Mouse (Mus musculus) brain, embryonic 14.5 days (tissue): ENCODE measurements at regions not wholly inside any gene's neighbourhood (a gene's known extent, or its start where the extent isn't known, plus 50 kb on each side); places are given as distances from the start of the nearest gene placed in this dataset.

Source experiments
- DNase-seq: peaks from one replicate; pipeline ENCODE4 v3.0.0-alpha.2; 2011; ENCODE audit warnings: low read depth
- CTCF ChIP-seq: fragments of 200-500 bp; IDR thresholded peaks from 2 replicates; pipeline ENCODE4 v1.5.1; 2012; ENCODE audit warnings: inconsistent platforms, mild to moderate bottlenecking, moderate library complexity, borderline replicate concordance; ENCODE audit not compliant: insufficient read depth, insufficient read length; ENCODE audit errors: extremely low read depth
- POLR2A ChIP-seq: fragments of 200-500 bp; IDR thresholded peaks from 2 replicates; pipeline ENCODE4 v1.6.1; 2012; ENCODE audit warnings: mild to moderate bottlenecking, inconsistent platforms, borderline replicate concordance; ENCODE audit not compliant: poor library complexity, insufficient read depth, insufficient read length, severe bottlenecking; ENCODE audit errors: extremely low read depth

DNA sequence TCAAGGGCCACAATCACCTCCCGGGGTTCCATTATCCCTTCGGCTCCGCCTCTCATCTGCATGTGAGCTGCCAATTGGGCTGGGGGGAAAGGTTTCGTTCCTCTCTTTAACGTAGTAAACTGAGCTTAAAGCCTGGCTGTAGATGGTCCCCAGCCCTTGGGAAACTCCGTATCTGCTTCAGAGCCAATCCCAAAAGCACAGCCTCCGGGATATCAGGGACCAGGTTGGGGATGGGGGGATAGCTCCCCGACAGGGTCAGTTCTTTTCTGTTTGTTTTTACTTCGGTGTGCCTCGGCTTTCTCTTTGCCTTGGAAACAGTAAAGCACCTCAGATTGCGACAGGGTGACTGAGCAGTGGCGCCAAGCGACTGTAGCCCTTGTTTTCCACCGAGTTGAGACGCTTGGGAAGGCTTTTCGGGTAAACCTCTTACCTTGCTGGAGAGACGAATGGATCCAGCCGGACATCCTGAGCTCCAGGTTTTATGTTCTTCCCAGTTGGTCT lies 64.5 kb downstream of the Tfap2c start:
- no peak for TF ChIP-seq POLR2A
- no peak for TF ChIP-seq CTCF
- peak; percentile 35 for DNase-seq

DNA sequence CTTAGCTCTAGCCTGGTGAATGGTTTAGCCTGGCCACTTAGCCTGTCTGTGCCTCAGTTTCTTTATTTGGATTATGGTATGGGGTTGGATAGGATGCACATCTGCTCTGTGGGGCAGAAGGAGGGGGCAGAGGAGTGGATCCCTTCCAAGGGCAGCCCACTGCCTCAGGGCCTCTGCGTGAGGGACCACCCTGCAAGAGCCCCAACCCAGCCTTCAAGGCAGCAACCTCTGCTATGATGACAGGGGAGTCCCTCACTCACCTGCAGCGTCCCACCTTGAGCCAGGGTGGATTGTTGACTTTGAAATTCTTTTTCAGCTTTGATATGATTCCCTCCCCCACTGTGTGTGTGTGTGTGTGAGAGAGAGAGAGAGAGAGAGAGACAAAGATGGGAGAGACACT lies 65.8 kb downstream of the Tfap2c start:
- DNase-seq: no peak
- TF ChIP-seq POLR2A: no peak
- no peak for TF ChIP-seq CTCF

DNA sequence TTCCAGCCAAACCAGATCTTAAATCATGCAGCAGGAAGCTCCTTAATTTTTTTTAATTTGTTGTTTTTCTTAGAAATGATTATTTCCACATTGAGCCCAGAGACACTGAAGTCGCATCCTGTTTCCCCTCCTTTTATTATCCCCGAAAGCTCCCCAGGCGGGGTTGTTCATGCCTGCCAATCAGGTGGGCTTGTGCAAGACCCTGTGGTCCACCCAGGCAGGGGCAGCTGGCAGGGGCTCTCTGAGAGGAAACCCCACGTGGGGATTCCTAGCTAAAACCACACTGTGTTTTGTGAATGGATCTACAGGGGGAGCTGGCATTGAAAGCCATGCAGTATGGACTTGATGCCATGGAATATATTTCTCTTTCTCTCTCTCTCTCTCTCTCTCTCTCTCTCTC lies 66.2 kb downstream of the Tfap2c start:
- DNase-seq: no peak
- TF ChIP-seq CTCF (no peak), POLR2A (no peak)

DNA sequence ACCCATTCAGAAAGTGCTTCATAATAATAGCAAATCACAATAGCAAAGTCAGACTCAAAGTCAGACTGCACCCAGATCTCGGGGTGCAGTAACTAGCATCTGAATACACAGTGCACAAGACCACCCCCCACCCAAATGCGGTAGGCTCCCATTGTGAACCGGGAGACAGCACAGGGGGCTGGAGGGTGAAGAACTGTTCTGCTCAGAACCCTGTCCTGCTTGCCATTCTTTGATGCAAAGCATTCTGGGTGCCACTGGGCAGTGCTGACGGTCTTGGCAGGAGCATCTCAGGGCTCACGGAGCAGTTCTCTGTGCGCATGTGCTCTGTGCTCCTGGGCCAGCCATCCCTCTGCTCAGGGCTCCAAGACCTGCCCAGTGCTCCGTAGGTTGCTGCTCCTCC lies 69.8 kb downstream of the Tfap2c start:
- no peak for DNase-seq
- no peak for TF ChIP-seq POLR2A
- TF ChIP-seq CTCF: no peak

DNA sequence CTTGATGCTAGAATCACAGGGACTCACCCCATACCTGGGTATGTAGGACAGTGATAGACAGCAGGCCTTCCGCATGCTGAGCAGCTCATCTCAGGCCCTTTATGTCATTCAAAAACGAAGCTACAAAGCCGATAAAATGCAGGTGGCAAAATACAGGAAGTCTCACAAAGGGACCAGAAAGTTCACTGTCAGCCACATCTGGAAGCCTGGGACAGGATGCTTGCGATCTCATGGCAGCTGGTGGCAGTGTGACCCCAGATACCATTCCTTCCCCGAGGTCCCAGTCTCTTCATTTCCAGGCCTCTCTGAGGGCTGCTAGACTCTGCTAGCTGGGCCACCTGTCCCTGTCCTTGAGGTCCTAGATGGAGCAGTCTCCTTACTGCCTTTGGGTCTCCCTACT lies 70.6 kb downstream of the Tfap2c start:
- no peak for DNase-seq
- TF ChIP-seq POLR2A: no peak
- TF ChIP-seq CTCF: no peak

DNA sequence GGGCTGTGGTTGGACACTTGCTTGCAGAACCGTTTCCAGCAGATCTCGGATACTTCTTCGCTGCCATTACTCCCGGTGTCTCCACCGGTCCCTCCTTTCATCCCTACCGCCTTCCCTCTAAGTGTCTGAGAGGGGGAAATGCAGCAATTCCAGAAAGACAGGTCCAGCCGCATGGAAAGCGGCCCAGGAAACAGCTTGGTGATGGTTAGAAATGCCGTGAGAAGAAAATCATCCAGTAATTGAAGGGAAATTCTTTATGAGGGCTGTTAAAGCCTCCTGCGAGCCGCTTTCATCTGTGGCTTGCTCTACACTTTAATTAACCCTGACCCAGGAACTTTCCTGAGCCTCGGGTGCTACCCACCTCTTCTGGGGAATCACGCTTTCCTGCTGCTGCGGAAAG lies 74.3 kb downstream of the Tfap2c start:
- TF ChIP-seq POLR2A (no peak), CTCF (no peak)

DNA sequence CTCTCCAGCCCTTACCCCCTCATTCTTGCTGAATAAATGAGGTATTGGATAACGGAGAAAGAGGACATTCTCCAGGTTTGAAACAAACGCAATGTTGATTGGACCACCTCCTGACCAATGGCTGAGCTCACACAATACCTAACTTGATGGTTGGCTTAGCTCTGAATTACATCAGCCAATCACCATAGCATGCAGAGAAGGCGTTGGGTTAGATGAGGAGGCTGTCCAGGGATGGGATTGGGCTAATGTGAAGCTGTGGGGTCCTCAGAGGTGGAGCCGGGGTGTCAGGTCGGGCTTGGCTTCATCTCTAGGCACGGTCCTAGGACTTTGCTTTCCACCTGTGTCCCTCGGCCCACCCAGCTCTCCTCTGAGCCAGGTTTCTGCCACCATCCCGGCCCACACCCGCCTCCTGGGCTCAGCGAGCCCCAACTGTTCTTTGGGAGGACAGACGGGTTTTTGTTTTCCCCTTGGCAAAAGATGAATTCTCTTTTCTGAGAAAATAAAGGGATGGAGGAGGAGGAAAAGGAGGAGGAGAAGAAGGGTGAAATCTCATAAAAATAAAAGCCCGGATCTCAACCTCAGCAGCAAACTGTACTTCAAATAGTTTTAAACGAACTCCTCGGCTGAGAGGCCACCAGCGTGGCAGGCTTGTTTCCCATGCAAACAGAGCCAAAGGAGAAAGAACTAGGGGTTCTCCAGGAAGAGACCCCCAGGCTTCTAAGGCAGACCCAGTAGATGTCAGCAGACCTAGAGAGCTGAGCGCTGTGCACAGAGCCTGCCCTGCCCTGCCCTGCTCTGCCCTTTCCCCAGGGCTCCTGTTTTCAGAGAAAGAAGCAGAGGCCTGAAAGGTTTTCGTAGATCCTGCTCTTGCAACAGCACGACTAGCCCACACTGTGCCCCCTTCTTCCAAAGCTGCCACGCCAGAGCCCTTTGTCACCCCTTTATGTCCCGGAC lies 78.2 kb downstream of the Tfap2c start:
- TF ChIP-seq CTCF: no peak
- no peak for TF ChIP-seq POLR2A
- peak; percentile 69 for DNase-seq

More for the DNA sequence above, 74.3 kb downstream of the Tfap2c start:
- peak; percentile 59 for DNase-seq

DNA sequence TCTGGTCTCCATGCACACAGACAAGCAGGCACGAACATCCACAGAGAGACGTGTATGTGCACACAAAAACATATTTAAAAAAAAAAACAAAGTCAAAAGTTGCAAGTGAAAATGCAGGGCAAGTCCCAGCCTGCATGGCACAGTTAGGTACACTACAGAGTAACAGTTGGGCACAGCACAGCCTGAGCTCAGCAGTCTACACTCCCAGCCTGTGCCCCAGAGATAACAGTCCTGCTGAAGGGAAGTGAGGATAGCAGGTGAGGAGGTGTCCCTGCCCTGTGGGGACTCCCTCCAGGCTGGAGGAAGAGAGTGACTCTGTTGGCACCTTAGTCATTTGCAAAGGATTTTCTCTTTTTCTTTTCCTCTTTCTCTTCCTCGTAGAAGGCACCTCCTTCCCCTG lies 80.9 kb downstream of the Tfap2c start:
- no peak for DNase-seq
- TF ChIP-seq CTCF: no peak
- no peak for TF ChIP-seq POLR2A

DNA sequence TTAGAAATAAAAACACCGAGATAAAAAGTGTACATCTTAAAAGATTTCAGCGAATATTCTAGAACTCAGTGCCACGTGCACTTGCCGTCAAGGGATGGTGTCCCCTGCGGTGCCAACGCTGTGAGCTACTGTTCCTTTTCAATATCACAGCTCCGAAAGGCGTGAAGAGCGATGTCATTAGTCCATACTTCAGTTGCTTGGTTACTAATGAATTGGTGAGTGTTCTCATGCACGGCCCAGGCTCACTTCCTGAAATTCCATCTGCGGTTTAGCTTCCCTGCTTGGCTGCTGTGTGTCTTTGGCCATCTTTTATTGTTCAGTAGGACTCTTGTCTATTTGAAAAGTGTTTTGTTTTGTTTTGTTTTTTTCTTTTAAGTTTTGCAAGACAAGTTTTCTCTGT lies 93.2 kb downstream of the Tfap2c start:
- no peak for TF ChIP-seq CTCF
- no peak for TF ChIP-seq POLR2A
- peak; percentile 76 for DNase-seq

DNA sequence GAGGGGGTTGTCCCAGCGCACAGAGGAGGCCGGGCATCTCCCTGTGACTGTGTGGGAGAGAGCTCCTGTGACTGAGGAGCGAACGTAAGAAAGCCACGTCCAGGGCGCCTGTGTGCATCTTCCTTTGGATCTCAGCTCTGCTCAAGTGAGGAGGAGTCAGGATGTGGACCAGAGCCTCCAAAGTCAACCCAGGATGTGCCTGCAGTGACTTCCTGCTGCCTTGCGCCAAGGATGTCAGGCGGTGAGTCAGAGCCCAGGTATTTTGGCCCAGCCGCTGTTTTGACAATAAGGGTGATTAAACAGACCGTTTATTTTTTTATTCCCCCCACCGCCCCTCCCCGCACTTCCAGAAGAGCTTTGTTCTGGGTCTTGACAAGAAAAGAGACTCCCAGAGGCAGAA lies 94.5 kb downstream of the Tfap2c start:
- TF ChIP-seq POLR2A (no peak), CTCF (no peak)
- no peak for DNase-seq

DNA sequence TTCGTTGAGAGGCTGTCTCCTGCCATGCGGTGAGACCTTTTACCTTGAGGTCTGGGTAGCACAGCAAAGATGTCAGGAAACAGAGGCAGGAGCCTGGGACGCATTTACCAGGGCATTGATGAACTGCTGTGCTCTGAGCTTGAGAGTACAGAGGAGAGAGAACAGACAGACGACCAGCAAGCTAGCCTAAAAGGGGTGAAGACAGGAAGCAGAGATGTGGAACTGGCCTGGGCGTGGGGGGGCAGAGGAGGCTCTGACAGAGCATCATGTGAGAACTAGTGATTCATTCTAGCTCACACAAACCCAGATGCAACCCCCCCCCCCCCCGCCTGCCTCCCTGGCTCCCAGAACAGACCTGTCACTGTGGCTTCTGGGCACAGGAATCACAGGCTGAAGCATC lies 95.1 kb downstream of the Tfap2c start:
- TF ChIP-seq CTCF (no peak), POLR2A (no peak)

DNA sequence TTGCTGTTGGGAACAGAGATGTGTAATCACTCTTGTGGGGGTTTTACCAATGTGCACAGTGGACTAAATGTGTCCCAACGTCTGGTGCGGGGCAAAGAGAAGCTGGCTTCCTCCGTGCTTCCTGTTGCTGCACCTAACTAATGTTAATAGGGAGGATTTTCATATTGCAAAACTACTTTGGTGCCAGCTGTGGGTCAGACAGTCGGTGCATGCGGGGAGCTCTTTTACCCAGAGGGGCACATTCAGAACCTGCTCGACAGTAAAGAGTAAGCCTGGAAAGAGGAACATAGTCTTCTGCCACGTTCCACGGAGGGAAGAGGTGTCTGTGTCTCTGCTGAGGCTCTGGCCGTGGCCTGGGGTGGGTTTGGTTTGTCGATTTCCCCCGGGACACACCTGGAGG lies 98.7 kb downstream of the Tfap2c start:
- DNase-seq: no peak
- TF ChIP-seq POLR2A (no peak), CTCF (no peak)

More for the DNA sequence above, 95.1 kb downstream of the Tfap2c start:
- no peak for DNase-seq

DNA sequence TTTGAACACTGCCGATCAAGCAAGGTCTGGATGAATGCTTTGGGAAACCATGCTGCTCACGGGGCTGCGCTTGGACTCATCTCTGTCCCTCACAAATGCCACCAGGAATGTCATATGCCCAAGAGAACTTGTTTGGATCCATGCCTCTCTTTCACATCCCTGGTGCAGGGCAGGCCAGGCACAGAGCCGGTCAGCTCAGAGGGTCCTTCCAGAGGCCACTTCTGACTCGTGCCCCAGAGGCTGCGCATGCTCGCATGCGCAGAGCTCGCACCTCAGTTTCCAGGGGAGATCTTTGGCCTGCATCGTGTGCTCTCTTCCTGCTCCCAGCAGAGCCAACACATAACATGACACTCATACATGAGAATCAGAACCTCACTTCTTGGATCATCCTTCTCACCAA lies 111.1 kb downstream of the Tfap2c start:
- DNase-seq: no peak
- no peak for TF ChIP-seq CTCF
- no peak for TF ChIP-seq POLR2A

DNA sequence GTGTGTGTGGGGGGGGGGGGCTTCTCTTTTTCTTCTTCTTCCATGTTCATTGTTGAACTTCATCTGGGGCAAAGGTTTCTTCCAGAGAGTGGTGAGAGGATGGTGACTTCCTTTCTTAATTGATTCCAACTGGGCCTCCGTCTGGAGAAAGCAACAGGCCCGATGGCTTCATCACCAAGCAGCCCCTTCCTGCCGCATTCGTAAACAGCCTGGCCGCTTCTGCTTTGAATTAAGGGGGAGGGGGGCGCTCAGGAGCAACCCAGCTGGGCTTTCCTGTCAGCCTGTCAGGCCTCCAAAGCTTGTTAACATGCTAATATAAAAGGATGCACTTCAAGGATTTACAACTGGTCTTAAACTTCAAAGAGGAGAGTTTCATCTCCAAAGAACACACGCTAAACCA lies 111.5 kb downstream of the Tfap2c start:
- no peak for TF ChIP-seq CTCF
- TF ChIP-seq POLR2A: no peak
- DNase-seq: peak; percentile 86
